Mouse (Mus musculus) lung, postnatal 36 days (tissue): ENCODE measurements around the gene Tex52.
A peak's percentile ranks its signal among the peaks of the same experiment; 100 is the strongest.

Experiments used
- DNase-seq: peaks from one replicate; pipeline ENCODE4 v3.0.0; 2022; ENCODE audit warnings: mixed read lengths

Gene Tex52

GRCm38 (mm10) chr6:128429826-128430225 is 54.6 kb downstream of the Tex52 start:
- peak; percentile 26 for DNase-seq

GRCm38 (mm10) chr6:128432356-128432915 is 57.2 kb downstream of the Tex52 start:
- DNase-seq = peak; percentile 17

GRCm38 (mm10) chr6:128433566-128433965 is 58.3 kb downstream of the Tex52 start:
- DNase-seq = no peak
